Mouse (Mus musculus): ENCODE results near the gene Lrrc75b.

Lrrc75b gene

GRCm38 (mm10) chr10:75501641-75502040 lies 58.5 kb downstream of the Lrrc75b start:
- DNase-seq (ENCODE audit: low spot score) = no peak

DNA sequence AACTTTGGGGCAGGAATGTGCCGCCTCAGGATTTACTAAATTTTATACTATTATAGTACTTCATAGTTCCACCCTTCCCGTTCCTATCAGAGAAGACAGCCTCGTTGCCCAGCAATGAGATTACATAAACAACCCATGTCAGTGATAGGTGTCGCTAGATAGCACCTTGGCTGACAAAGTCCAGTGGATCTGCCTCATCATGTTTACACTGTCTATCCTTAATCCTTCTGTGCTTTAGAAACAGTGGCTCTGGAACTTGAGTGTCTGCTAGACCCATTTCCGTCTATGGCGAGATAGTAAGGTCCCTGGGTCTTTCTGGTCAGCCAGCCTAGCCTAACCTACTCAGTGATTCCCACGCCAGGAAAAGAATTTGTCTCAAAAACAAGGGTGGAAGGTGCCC lies 59.8 kb downstream of the Lrrc75b start:
- no peak for DNase-seq (ENCODE audit: low spot score)
